Mouse (Mus musculus) intestine, postnatal 0 days (tissue): ENCODE results near the gene Rtn4rl1. TPM values are rescaled to one million over a fixed set of nuclear protein-coding genes. Genes with fewer than 3 reads are reported as not detected.
"Not testable (repeated sequence)": the region's sequence is repeated elsewhere in the genome, so short reads cannot be mapped to it uniquely, and the experiment has no call there.

ENCODE experiments used
- ATAC-seq: fragments of 200-750 bp; cut with Nextera tagmentation; 2 replicates; pipeline ENCODE4 v1.8.0; 2017; ENCODE audit warnings: mild to moderate bottlenecking, moderate TSS enrichment, moderate library complexity
- H3K27ac ChIP-seq: fragments of 300-500 bp; sonication (generic); 2 replicates; pipeline ENCODE4 v1.5.1; 2014; ENCODE audit warnings: mild to moderate bottlenecking, low read depth, low read length, moderate library complexity
- H3K27me3 ChIP-seq: fragments of 300-500 bp; sonication (generic); replicated peaks from 2 replicates; pipeline ENCODE4 v1.6.1; 2014; ENCODE audit warnings: low read length, mixed read lengths; ENCODE audit not compliant: control insufficient read depth, insufficient read depth
- H3K36me3 ChIP-seq: fragments of 300-500 bp; sonication (generic); 2 replicates; pipeline ENCODE4 v1.6.1; 2014; ENCODE audit warnings: mild to moderate bottlenecking, moderate library complexity; ENCODE audit not compliant: control insufficient read depth, insufficient read depth
- H3K4me1 ChIP-seq: fragments of 300-500 bp; sonication (generic); replicated peaks from 2 replicates; pipeline ENCODE4 v1.6.1; 2014; ENCODE audit warnings: antibody characterized with exemption, low read length, mixed read lengths; ENCODE audit not compliant: control insufficient read depth, insufficient read depth
- H3K4me2 ChIP-seq: fragments of 300-500 bp; sonication (generic); replicated peaks from 2 replicates; pipeline ENCODE4 v1.6.1; 2014; ENCODE audit warnings: low read depth, mild to moderate bottlenecking, moderate library complexity
- H3K4me3 ChIP-seq: fragments of 300-500 bp; sonication (generic); 2 replicates; pipeline ENCODE4 v1.5.1; 2014; ENCODE audit warnings: low read depth, low read length
- H3K9ac ChIP-seq: fragments of 300-500 bp; sonication (generic); 2 replicates; pipeline ENCODE4 v1.6.1; 2014; ENCODE audit warnings: mild to moderate bottlenecking, low read depth, low read length
- H3K9me3 ChIP-seq: fragments of 300-500 bp; sonication (generic); 2 replicates; pipeline ENCODE4 v1.6.1; 2016; ENCODE audit warnings: mixed run types; ENCODE audit not compliant: control insufficient read depth
- CTCF ChIP-seq: sonication (generic); IDR thresholded peaks from 2 replicates; pipeline ENCODE4 v1.5.1; 2016; ENCODE audit warnings: low read depth, mild to moderate bottlenecking, control low read depth, antibody characterized with exemption, moderate library complexity
- WGBS: fragments of 180-500 bp; shearing (Covaris S2); extraction: QIAGEN DNeasy Blood & Tissue Kit; methylation state at CpG from one replicate; pipeline ENCODE4 v1.1.7; 2014; 5-methylcytosine and 5-hydroxymethylcytosine counted together
- polyA plus RNA-seq: library from polyadenylated mRNA; unstranded; fragments of >200 nt; fragmentation: Nextera tagmentation; extraction: Ambion mirVana; gene quantifications from 2 replicates; pipeline ENCODE4 v1.2.1, GENCODE M21; 2015

Rtn4rl1 gene
- polyA plus RNA-seq, 1 experiment from 2014 or later: 1.5 TPM

- Histone ChIP-seq H3K27me3 (peaks cover 16% of the 10 kb centered on the region; the same call in 1 of the 2 replicates), H3K4me1 (no peaks in the 10 kb centered on the region), H3K4me2 (no peak overlapping the region), H3K4me3 (no peak overlapping the region), H3K9ac (no peak overlapping the region), H3K27ac (no peak overlapping the region), H3K9me3 (no peaks in the 10 kb centered on the region), H3K36me3 (no peaks in the 10 kb centered on the region)
- ATAC-seq: no peak
- TF ChIP-seq CTCF: no peak
- WGBS: 63% methylated on average over 2 of the region's 2 CpGs
Measured at GRCm38 (mm10) chr11:75289120-75289519, 95.5 kb downstream of the Rtn4rl1 start.

- TF ChIP-seq CTCF: peak; percentile 92
- H3K4me2 ChIP-seq: no peak overlapping the region
Measured at GRCm38 (mm10) chr11:75290566-75291271, 97.1 kb downstream of the Rtn4rl1 start.

GRCm38 (mm10) chr11:75291389-75292215, 98.0 kb downstream of the Rtn4rl1 start:
- TF ChIP-seq CTCF: no peak
- 57% methylated on average over 25 of the region's 25 CpGs for WGBS
- Histone ChIP-seq H3K9me3 (no peaks in the 10 kb centered on the region), H3K27ac (no peak overlapping the region), H3K4me1 (no peaks in the 10 kb centered on the region), H3K4me3 (no peak overlapping the region), H3K4me2 (no peak overlapping the region), H3K9ac (no peak overlapping the region; the same call in 1 of the 2 replicates), H3K36me3 (no peaks in the 10 kb centered on the region), H3K27me3 (peaks cover 20% of the 10 kb centered on the region; the same call in 1 of the 2 replicates)
- no peak for ATAC-seq

More at GRCm38 (mm10) chr11:75290566-75291271, 97.1 kb downstream of the Rtn4rl1 start:
- Histone ChIP-seq H3K4me3 (no peak overlapping the region), H3K9me3 (no peaks in the 10 kb centered on the region), H3K36me3 (no peaks in the 10 kb centered on the region), H3K9ac (no peak overlapping the region), H3K27ac (no peak overlapping the region), H3K4me1 (no peaks in the 10 kb centered on the region), H3K27me3 (peaks cover 16% of the 10 kb centered on the region; the same call in 1 of the 2 replicates)
- ATAC-seq: 0 out of 2 replicates have a peak, but pooled peaks have one; percentile 6
- 17% methylated on average over 6 of the region's 6 CpGs for WGBS

GRCm38 (mm10) chr11:75292281-75292680, 98.7 kb downstream of the Rtn4rl1 start:
- Histone ChIP-seq H3K9me3 (no peaks in the 10 kb centered on the region), H3K4me2 (no peak overlapping the region), H3K27ac (no peak overlapping the region), H3K4me3 (no peak overlapping the region), H3K4me1 (no peaks in the 10 kb centered on the region), H3K36me3 (no peaks in the 10 kb centered on the region), H3K27me3 (peaks cover 20% of the 10 kb centered on the region; the same call in 1 of the 2 replicates), H3K9ac (no peak overlapping the region)
- no peak for ATAC-seq
- WGBS: 94% methylated on average over 7 of the region's 7 CpGs
- TF ChIP-seq CTCF: no peak

- Histone ChIP-seq H3K9ac (no peak overlapping the region), H3K27ac (no peak overlapping the region), H3K4me3 (peak overlapping the region; percentile 11; the same call in 1 of the 2 replicates), H3K36me3 (no peaks in the 10 kb centered on the region), H3K4me1 (no peaks in the 10 kb centered on the region), H3K27me3 (peaks cover 20% of the 10 kb centered on the region; the same call in 1 of the 2 replicates), H3K9me3 (no peaks in the 10 kb centered on the region), H3K4me2 (peak overlapping the region; percentile 32; the same call in 1 of the 2 replicates)
- TF ChIP-seq CTCF: no peak
- ATAC-seq: no peak
- WGBS: 30% methylated on average over 21 of the region's 21 CpGs
Measured at GRCm38 (mm10) chr11:75293852-75294361, 100.3 kb downstream of the Rtn4rl1 start.

- no peak for ATAC-seq
- Histone ChIP-seq H3K9ac (no peak overlapping the region), H3K36me3 (peaks cover 7% of the 10 kb centered on the region; the same call in 1 of the 2 replicates), H3K4me2 (no peak overlapping the region), H3K4me3 (no peak overlapping the region), H3K9me3 (no peaks in the 10 kb centered on the region), H3K27me3 (peaks cover 20% of the 10 kb centered on the region; the same call in 1 of the 2 replicates), H3K4me1 (no peaks in the 10 kb centered on the region), H3K27ac (no peak overlapping the region)
- TF ChIP-seq CTCF: no peak
- WGBS: 25% methylated on average over 9 of the region's 9 CpGs
Measured at GRCm38 (mm10) chr11:75294862-75295261, 101.3 kb downstream of the Rtn4rl1 start.

- ATAC-seq, H3K4me3 ChIP-seq, H3K27ac ChIP-seq, H3K4me1 ChIP-seq, H3K36me3 ChIP-seq, H3K9ac ChIP-seq, H3K4me2 ChIP-seq, H3K9me3 ChIP-seq: not testable (repeated sequence)
- 90% methylated on average over 5 of the region's 5 CpGs for WGBS
- H3K27me3 ChIP-seq: peaks cover 20% of the 10 kb centered on the region; the same call in 1 of the 2 replicates
Measured at GRCm38 (mm10) chr11:75295534-75295933, 102.0 kb downstream of the Rtn4rl1 start.
